Mouse (Mus musculus) neural tube, embryonic 13.5 days (tissue): Measurements from ENCODE around the gene Nos1ap. TPM values are rescaled to one million over a fixed set of nuclear protein-coding genes. Genes with fewer than 3 reads are reported as not detected.
A peak's percentile ranks its signal among the peaks of the same experiment; 100 is the strongest.

Experiments
- ATAC-seq: fragments of 200-750 bp; cut with Nextera tagmentation; 2 replicates; pipeline ENCODE4 v1.8.0; 2017; ENCODE audit warnings: low read depth, mild to moderate bottlenecking, moderate TSS enrichment, moderate library complexity
- H3K27ac ChIP-seq: fragments of 300-500 bp; sonication (generic); replicated peaks from 2 replicates; pipeline ENCODE4 v1.5.1; 2015; ENCODE audit warnings: moderate library complexity, mild to moderate bottlenecking, inconsistent platforms
- H3K27me3 ChIP-seq: fragments of 300-500 bp; sonication (generic); 2 replicates; pipeline ENCODE4 v1.6.1; 2015; ENCODE audit warnings: mild to moderate bottlenecking, inconsistent platforms
- H3K36me3 ChIP-seq: fragments of 300-500 bp; sonication (generic); 2 replicates; pipeline ENCODE4 v1.6.1; 2015; ENCODE audit warnings: mild to moderate bottlenecking, inconsistent platforms
- H3K4me1 ChIP-seq: fragments of 300-500 bp; sonication (generic); replicated peaks from 2 replicates; pipeline ENCODE4 v1.6.1; 2015; ENCODE audit warnings: inconsistent platforms
- H3K4me2 ChIP-seq: fragments of 300-500 bp; sonication (generic); 2 replicates; pipeline ENCODE4 v1.6.1; 2015; ENCODE audit warnings: inconsistent platforms, mild to moderate bottlenecking, moderate library complexity
- H3K4me3 ChIP-seq: fragments of 300-500 bp; sonication (generic); 2 replicates; pipeline ENCODE4 v1.5.1; 2015; ENCODE audit warnings: mild to moderate bottlenecking, inconsistent platforms
- H3K9ac ChIP-seq: fragments of 300-500 bp; sonication (generic); 2 replicates; pipeline ENCODE4 v1.6.1; 2015; ENCODE audit warnings: moderate library complexity, mild to moderate bottlenecking, inconsistent platforms
- H3K9me3 ChIP-seq: fragments of 300-500 bp; sonication (generic); 2 replicates; pipeline ENCODE4 v1.6.1; 2016; ENCODE audit warnings: inconsistent platforms
- WGBS: fragments of 180-500 bp; shearing (Covaris S2); methylation state at CpG from one replicate; pipeline ENCODE4 v1.1.7; 2015; 5-methylcytosine and 5-hydroxymethylcytosine counted together
- polyA plus RNA-seq: library from polyadenylated mRNA; unstranded; fragments of >200 nt; fragmentation: Nextera tagmentation; extraction: Ambion mirVana; gene quantifications from 2 replicates; pipeline ENCODE4 v1.2.1, GENCODE M21; 2015

The Nos1ap gene
- polyA plus RNA-seq, 1 experiment from 2014 or later, result 17.6 TPM

DNA sequence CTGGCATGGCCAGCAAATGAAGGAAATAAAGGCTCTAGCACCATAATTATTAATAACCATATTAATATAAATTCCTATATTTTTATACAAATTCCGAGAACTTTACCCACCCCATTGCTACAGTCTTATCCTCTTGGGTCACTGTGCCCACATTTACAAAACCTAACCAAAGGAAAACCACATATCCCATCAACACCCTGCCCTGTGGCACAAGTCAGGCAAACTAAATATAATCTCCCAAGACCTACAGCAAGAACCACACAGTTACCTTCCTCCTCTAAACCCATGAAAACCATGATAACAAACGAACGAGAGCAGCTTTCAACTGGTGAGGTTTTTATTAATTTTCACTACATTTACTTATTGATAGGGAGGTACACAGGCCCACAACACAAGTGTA, 53.3 kb downstream of the Nos1ap start:
- Histone ChIP-seq H3K9ac (no peak overlapping the region), H3K36me3 (peaks cover 5% of the 10 kb centered on the region; the same call in 1 of the 2 replicates), H3K4me2 (no peak overlapping the region), H3K27me3 (no peaks in the 10 kb centered on the region), H3K9me3 (peaks cover 4% of the 10 kb centered on the region; the same call in 1 of the 2 replicates), H3K4me3 (no peak overlapping the region), H3K27ac (no peak overlapping the region), H3K4me1 (no peaks in the 10 kb centered on the region)
- no peak for ATAC-seq
- WGBS, result 90% methylated on average over 3 of the region's 3 CpGs

GRCm38 (mm10) chr1:170535221-170535620, 54.4 kb downstream of the Nos1ap start:
- no peaks in the 10 kb centered on the region for H3K4me1 ChIP-seq
- H3K9me3 ChIP-seq, result no peaks in the 10 kb centered on the region
- ATAC-seq, result no peak
- H3K27me3 ChIP-seq, result no peaks in the 10 kb centered on the region
- H3K9ac ChIP-seq, result no peak overlapping the region
- H3K27ac ChIP-seq, result no peak overlapping the region
- 88% methylated on average over 2 of the region's 2 CpGs for WGBS
- no peak overlapping the region for H3K4me3 ChIP-seq
- no peaks in the 10 kb centered on the region for H3K36me3 ChIP-seq
- H3K4me2 ChIP-seq, result no peak overlapping the region

DNA sequence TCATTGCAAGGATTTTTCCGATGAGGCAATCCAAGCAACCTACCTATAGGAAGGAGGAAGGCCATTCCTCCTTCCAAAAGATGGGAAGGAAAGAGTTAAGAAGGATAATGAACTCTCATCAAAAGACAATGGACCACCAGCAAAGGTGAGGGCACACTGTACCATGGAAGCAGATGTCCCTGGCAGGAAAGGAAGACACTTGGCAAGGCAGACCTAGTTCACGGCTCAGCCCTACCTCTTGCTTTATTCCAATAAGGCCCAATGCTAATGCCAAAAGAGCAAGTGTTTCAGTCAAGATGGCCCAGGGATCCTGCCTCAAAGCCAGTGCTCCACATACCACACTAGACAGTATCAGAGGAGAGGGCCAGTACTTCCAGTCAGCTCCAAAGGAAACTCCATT, 58.4 kb downstream of the Nos1ap start:
- WGBS, result 87% methylated on average over 2 of the region's 2 CpGs
- Histone ChIP-seq H3K4me2 (no peak overlapping the region), H3K36me3 (no peaks in the 10 kb centered on the region), H3K9me3 (no peaks in the 10 kb centered on the region), H3K4me1 (no peaks in the 10 kb centered on the region), H3K4me3 (no peak overlapping the region), H3K27ac (no peak overlapping the region), H3K27me3 (no peaks in the 10 kb centered on the region), H3K9ac (no peak overlapping the region)
- no peak for ATAC-seq

GRCm38 (mm10) chr1:170530456-170530855, 59.2 kb downstream of the Nos1ap start:
- Histone ChIP-seq H3K36me3 (no peaks in the 10 kb centered on the region), H3K9ac (no peak overlapping the region), H3K9me3 (no peaks in the 10 kb centered on the region), H3K4me2 (no peak overlapping the region), H3K27ac (no peak overlapping the region), H3K27me3 (no peaks in the 10 kb centered on the region), H3K4me1 (no peaks in the 10 kb centered on the region), H3K4me3 (no peak overlapping the region)
- ATAC-seq, result no peak
- WGBS, result 67% methylated on average over 4 of the region's 4 CpGs

DNA sequence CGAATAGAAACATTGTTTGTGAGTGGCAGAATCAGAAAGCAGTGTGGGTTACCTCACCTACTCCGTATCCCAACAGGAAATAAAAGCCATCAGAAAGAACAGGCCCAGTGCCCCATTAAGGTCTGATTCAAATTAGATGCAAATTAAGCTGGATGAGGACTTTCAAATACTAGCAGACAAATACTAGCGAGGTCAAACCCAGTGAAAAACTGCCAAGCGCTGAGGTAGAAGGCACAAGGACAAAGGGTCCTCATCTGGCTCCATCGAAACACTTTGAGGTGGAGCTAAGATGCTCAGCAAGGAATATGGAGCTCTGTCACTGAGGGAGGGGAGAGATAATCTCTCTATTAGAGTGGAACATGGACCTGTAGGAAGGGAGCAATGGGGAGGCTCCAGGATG, 66.8 kb downstream of the Nos1ap start:
- Histone ChIP-seq H3K4me2 (no peak overlapping the region), H3K9me3 (0 out of 2 replicates have a peak, but pooled peaks cover 6% of the 10 kb centered on the region), H3K4me1 (peaks cover 23% of the 10 kb centered on the region), H3K36me3 (no peaks in the 10 kb centered on the region), H3K9ac (no peak overlapping the region), H3K27ac (no peak overlapping the region), H3K4me3 (no peak overlapping the region), H3K27me3 (no peaks in the 10 kb centered on the region)
- ATAC-seq, result no peak
- 46% methylated on average over 5 of the region's 5 CpGs for WGBS

- peak overlapping the region; percentile 23; the same call in 1 of the 2 replicates for H3K27ac ChIP-seq
- peak; percentile 68 for ATAC-seq
- WGBS, result 30% methylated on average over 6 of the region's 6 CpGs
Observed at GRCm38 (mm10) chr1:170521520-170522205, 68.0 kb downstream of the Nos1ap start.

DNA sequence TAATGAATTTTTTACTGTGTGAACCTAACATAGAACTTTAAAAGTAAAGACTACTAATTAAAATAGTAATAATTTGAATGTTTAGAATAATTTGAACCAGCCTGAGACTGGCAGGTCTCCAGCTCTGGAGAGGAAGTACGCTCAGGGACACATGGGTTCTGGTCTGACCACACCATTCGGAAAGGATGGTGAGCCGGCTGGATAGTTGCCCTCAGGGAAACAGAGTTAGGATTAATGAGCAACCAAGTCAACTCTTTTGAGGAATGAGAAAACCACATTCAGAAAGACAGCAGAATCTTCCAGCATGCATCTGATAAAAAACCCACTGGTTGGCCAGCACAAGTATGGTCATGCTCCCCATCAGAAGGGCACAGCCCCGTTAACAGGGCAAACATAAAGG, 69.5 kb downstream of the Nos1ap start:
- H3K27me3 ChIP-seq, result no peaks in the 10 kb centered on the region

More at GRCm38 (mm10) chr1:170521520-170522205, 68.0 kb downstream of the Nos1ap start:
- peaks cover 23% of the 10 kb centered on the region for H3K4me1 ChIP-seq
- H3K27me3 ChIP-seq, result no peaks in the 10 kb centered on the region
- no peak overlapping the region for H3K4me2 ChIP-seq
- H3K9me3 ChIP-seq, result 0 out of 2 replicates have a peak, but pooled peaks cover 6% of the 10 kb centered on the region
- H3K4me3 ChIP-seq, result no peak overlapping the region
- no peaks in the 10 kb centered on the region for H3K36me3 ChIP-seq
- H3K9ac ChIP-seq, result no peak overlapping the region

GRCm38 (mm10) chr1:170519631-170520030, 70.0 kb downstream of the Nos1ap start:
- ATAC-seq, result no peak
- Histone ChIP-seq H3K4me2 (no peak overlapping the region), H3K36me3 (no peaks in the 10 kb centered on the region), H3K27me3 (no peaks in the 10 kb centered on the region), H3K4me3 (no peak overlapping the region), H3K9ac (no peak overlapping the region), H3K9me3 (0 out of 2 replicates have a peak, but pooled peaks cover 6% of the 10 kb centered on the region), H3K27ac (no peak overlapping the region), H3K4me1 (peaks cover 23% of the 10 kb centered on the region)
- 98% methylated on average over 7 of the region's 7 CpGs for WGBS

More for the DNA sequence above, 69.5 kb downstream of the Nos1ap start:
- Histone ChIP-seq H3K27ac (no peak overlapping the region), H3K4me2 (no peak overlapping the region), H3K4me1 (peaks cover 23% of the 10 kb centered on the region), H3K4me3 (no peak overlapping the region), H3K9ac (no peak overlapping the region), H3K36me3 (no peaks in the 10 kb centered on the region), H3K9me3 (0 out of 2 replicates have a peak, but pooled peaks cover 6% of the 10 kb centered on the region)
- 94% methylated on average over 4 of the region's 4 CpGs for WGBS
- ATAC-seq, result no peak

DNA sequence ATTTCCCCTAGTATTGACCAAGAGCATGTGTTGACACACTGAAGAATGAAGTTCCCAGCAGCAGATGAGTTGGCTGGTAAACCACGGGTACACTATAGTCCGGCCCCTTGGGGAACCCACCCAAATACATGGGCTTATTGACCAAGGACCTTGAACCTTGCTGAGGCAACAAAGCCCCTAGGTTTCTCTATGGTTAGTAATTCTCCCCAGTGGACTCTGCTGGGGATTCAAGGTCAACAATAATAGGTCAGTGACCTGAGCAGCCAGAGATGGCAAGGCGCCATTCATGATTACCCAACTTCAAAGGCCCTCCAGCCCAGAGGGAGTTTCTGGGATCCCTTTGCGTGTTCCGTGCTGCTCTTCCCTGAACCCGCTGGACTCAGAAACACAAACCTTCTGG, 73.5 kb downstream of the Nos1ap start:
- H3K27ac ChIP-seq, result no peak overlapping the region
- H3K9me3 ChIP-seq, result 0 out of 2 replicates have a peak, but pooled peaks cover 6% of the 10 kb centered on the region
- no peak overlapping the region for H3K4me3 ChIP-seq
- no peak overlapping the region for H3K9ac ChIP-seq
- no peak for ATAC-seq
- WGBS, result 91% methylated on average over 6 of the region's 6 CpGs
- peaks cover 15% of the 10 kb centered on the region for H3K4me1 ChIP-seq
- H3K36me3 ChIP-seq, result no peaks in the 10 kb centered on the region
- no peak overlapping the region for H3K4me2 ChIP-seq
- no peaks in the 10 kb centered on the region for H3K27me3 ChIP-seq

- Histone ChIP-seq H3K4me2 (no peak overlapping the region), H3K27ac (no peak overlapping the region), H3K9ac (no peak overlapping the region), H3K4me1 (peaks cover 11% of the 10 kb centered on the region), H3K36me3 (no peaks in the 10 kb centered on the region), H3K9me3 (0 out of 2 replicates have a peak, but pooled peaks cover 6% of the 10 kb centered on the region), H3K27me3 (no peaks in the 10 kb centered on the region), H3K4me3 (no peak overlapping the region)
- WGBS, result 76% methylated on average over 1 of the region's 1 CpGs
- no peak for ATAC-seq
Observed at GRCm38 (mm10) chr1:170515455-170515854, 74.2 kb downstream of the Nos1ap start.

GRCm38 (mm10) chr1:170514226-170514625, 75.4 kb downstream of the Nos1ap start:
- Histone ChIP-seq H3K4me2 (no peak overlapping the region), H3K9ac (no peak overlapping the region), H3K27me3 (no peaks in the 10 kb centered on the region), H3K4me3 (no peak overlapping the region), H3K4me1 (peaks cover 11% of the 10 kb centered on the region), H3K9me3 (0 out of 2 replicates have a peak, but pooled peaks cover 5% of the 10 kb centered on the region), H3K27ac (no peak overlapping the region), H3K36me3 (no peaks in the 10 kb centered on the region)
- no peak for ATAC-seq
- WGBS, result 54% methylated on average over 12 of the region's 12 CpGs

- H3K27me3 ChIP-seq, result no peaks in the 10 kb centered on the region
- no peak overlapping the region for H3K4me3 ChIP-seq
- H3K36me3 ChIP-seq, result no peaks in the 10 kb centered on the region
- no peak overlapping the region for H3K4me2 ChIP-seq
- WGBS, result 72% methylated on average over 2 of the region's 3 CpGs
- peak; percentile 60; the same call in 1 of the 2 replicates for ATAC-seq
- H3K27ac ChIP-seq, result no peak overlapping the region
- no peak overlapping the region for H3K9ac ChIP-seq
- H3K9me3 ChIP-seq, result no peaks in the 10 kb centered on the region
- peaks cover 11% of the 10 kb centered on the region for H3K4me1 ChIP-seq
Observed at GRCm38 (mm10) chr1:170512429-170513097, 77.1 kb downstream of the Nos1ap start.
